Mouse (Mus musculus) T-helper 1 cell (primary cell): ENCODE data around the gene Sap30bp.

Experiments used
- in situ Hi-C: fragments of 300-600 bp; cut with MboI, MseI; formaldehyde crosslinking; loops from one replicate; pipeline ENCODE4 v1.15.1; 2025; ENCODE audit warnings: high pct_unique_total_duplicates

The Sap30bp gene

GRCm38 (mm10) chr11:115933108-115933746 is at the start of gene Sap30bp, which contains the start of gene Recql5:
TSS of gene Sap30bp (plus strand) at chr11:115933282.
TSS of gene Recql5 (minus strand) at chr11:115933477.
- in situ Hi-C loops: no loop called here

- in situ Hi-C loops: no loop called here
These were observed 48.7 kb upstream of the Sap30bp start for GRCm38 (mm10) chr11:115884361-115884760.

- in situ Hi-C loops: no loop called here
These were observed 47.8 kb upstream of the Sap30bp start for GRCm38 (mm10) chr11:115885281-115885680.

GRCm38 (mm10) chr11:115886446-115886845 is 46.6 kb upstream of the Sap30bp start:
- in situ Hi-C loops: no loop called here

GRCm38 (mm10) chr11:115888020-115888419 is 45.1 kb upstream of the Sap30bp start:
- in situ Hi-C loops: no loop called here

GRCm38 (mm10) chr11:115889159-115889558 is 43.9 kb upstream of the Sap30bp start:
- in situ Hi-C loops: no loop called here

- in situ Hi-C loops: no loop called here
These were observed 40.9 kb upstream of the Sap30bp start for GRCm38 (mm10) chr11:115892213-115892612.

GRCm38 (mm10) chr11:115893071-115893470 is 40.0 kb upstream of the Sap30bp start:
- in situ Hi-C loops: no loop called here

GRCm38 (mm10) chr11:115894755-115895520 is 38.1 kb upstream of the Sap30bp start:
- in situ Hi-C loops: no loop called here

GRCm38 (mm10) chr11:115898446-115898845 is 34.6 kb upstream of the Sap30bp start:
- in situ Hi-C loops: no loop called here

- in situ Hi-C loops: no loop called here
These were observed 34.2 kb upstream of the Sap30bp start for GRCm38 (mm10) chr11:115898886-115899285.

GRCm38 (mm10) chr11:115899486-115900266 is 33.4 kb upstream of the Sap30bp start, which contains the start of gene Smim5:
TSS of gene Smim5 (plus strand) at chr11:115899966.
- in situ Hi-C loops: no loop called here

GRCm38 (mm10) chr11:115900561-115901337 is 32.3 kb upstream of the Sap30bp start:
- in situ Hi-C loops: no loop called here

- in situ Hi-C loops: no loop called here
These were observed 31.5 kb upstream of the Sap30bp start for GRCm38 (mm10) chr11:115901338-115902161.

- in situ Hi-C loops: no loop called here
These were observed 30.9 kb upstream of the Sap30bp start for GRCm38 (mm10) chr11:115902177-115902576.

GRCm38 (mm10) chr11:115902831-115903230 is 30.3 kb upstream of the Sap30bp start:
- in situ Hi-C loops: no loop called here

GRCm38 (mm10) chr11:115903384-115904230 is 29.5 kb upstream of the Sap30bp start:
- in situ Hi-C loops: no loop called here

GRCm38 (mm10) chr11:115904231-115904955 is 28.7 kb upstream of the Sap30bp start:
- in situ Hi-C loops: no loop called here
